Mouse (Mus musculus) heart, adult 2 months (tissue): ENCODE results near the gene Grk2. TPM values are rescaled to one million over a fixed set of nuclear protein-coding genes. Genes with fewer than 3 reads are reported as not detected.

Experiments used
- DNase-seq, 2 experiments: peaks; one replicate each; pipeline ENCODE4 v3.0.0; 2021
- H3K27ac ChIP-seq: fragments of 200-600 bp; 2 replicates; pipeline ENCODE4 v1.8.1; 2022
- H3K27me3 ChIP-seq: fragments of 200-500 bp; 2 replicates; pipeline ENCODE4 v1.6.1; 2012; ENCODE audit warnings: mild to moderate bottlenecking, low read length, inconsistent platforms, mixed read lengths; ENCODE audit not compliant: control insufficient read depth, insufficient read depth
- H3K36me3 ChIP-seq: fragments of 200-500 bp; 2 replicates; pipeline ENCODE4 v1.6.1; 2012; ENCODE audit warnings: low read length, inconsistent platforms; ENCODE audit not compliant: control insufficient read depth, insufficient read depth
- H3K4me1 ChIP-seq: fragments of 200-500 bp; 2 replicates; pipeline ENCODE4 v1.6.1; 2011; ENCODE audit warnings: low read length; ENCODE audit not compliant: control insufficient read depth, insufficient read depth
- H3K4me3 ChIP-seq: fragments of 200-600 bp; 2 replicates; pipeline ENCODE4 v1.8.1; 2022
- H3K79me2 ChIP-seq: fragments of 200-500 bp; replicated peaks from 2 replicates; pipeline ENCODE4 v1.6.1; 2012; ENCODE audit warnings: mild to moderate bottlenecking, inconsistent platforms, low read length, moderate library complexity, mixed read lengths; ENCODE audit not compliant: control insufficient read depth, insufficient read depth
- H3K9ac ChIP-seq: fragments of 200-500 bp; 2 replicates; pipeline ENCODE4 v1.6.1; 2012; ENCODE audit warnings: low read depth, mild to moderate bottlenecking, control low read depth, inconsistent platforms, low read length, mixed read lengths
- CTCF ChIP-seq: fragments of 200-600 bp; IDR thresholded peaks from 2 replicates; pipeline ENCODE4 v1.8.1; 2022; ENCODE audit warnings: antibody characterized with exemption, mild to moderate bottlenecking, moderate library complexity
- EP300 ChIP-seq: fragments of 200-500 bp; IDR thresholded peaks from 2 replicates; pipeline ENCODE4 v1.6.1; 2011; ENCODE audit warnings: low read depth, low read length, control low read depth; ENCODE audit not compliant: insufficient read depth
- POLR2A ChIP-seq: fragments of 200-500 bp; IDR thresholded peaks from 2 replicates; pipeline ENCODE4 v1.6.1; 2011; ENCODE audit warnings: mild to moderate bottlenecking, low read depth, low read length, control low read depth; ENCODE audit not compliant: insufficient read depth
- WGBS: fragments of 180-500 bp; shearing (Covaris S2); methylation state at CpG from one replicate; pipeline ENCODE4 v1.1.7; 2018; 5-methylcytosine and 5-hydroxymethylcytosine counted together
- intact Hi-C: fragments of 180-260 bp; cut with DNase I; formaldehyde crosslinking; loops from one replicate; pipeline ENCODE4 v1.15.1; 2025
- long read RNA-seq: library from polyadenylated mRNA; stranded (forward); transcript quantifications from one replicate; pipeline ENCODE4 v2.0.0, GENCODE M21; 2021
- polyA plus RNA-seq: library from polyadenylated mRNA; depleted of rRNA; stranded (reverse); fragments of >200 nt; gene quantifications from 2 replicates; pipeline ENCODE4 v1.2.3, GENCODE M21; 2012; rRNA removed
- total RNA-seq, 2 experiments: library from RNA; stranded (reverse); gene quantifications; 2 replicates each; pipeline ENCODE4 v1.2.3; 2021

Gene Grk2
- total RNA-seq, result 10 to 100 TPM; 56.0 to 59.0 TPM
- 53.6 and 61.3 TPM in 2 replicates for polyA plus RNA-seq
- long read RNA-seq, transcript Grk2-202 (21 exons, 3,376 nt), result major isoform, 15 of 30 reads
- long read RNA-seq, partial matches to known transcripts, result 6 of 30 reads
- long read RNA-seq, other reads (novel, unspliced or antisense), result 9 of 30 reads

GRCm38 (mm10) chr19:4306190-4306577, at the start of gene Grk2:
Grk2 (minus strand) TSS chr19:4306222.
- TF ChIP-seq CTCF (peak; percentile 71), EP300 (no peak), POLR2A (no peak)
- Histone ChIP-seq H3K27me3 (no peaks in the 10 kb centered on the region), H3K4me3 (peak within 1 kb of the TSS; percentile 90), H3K79me2 (peaks cover 3% of the 10 kb centered on the region), H3K27ac (peak within 1 kb of the TSS; percentile 93), H3K9ac (peak within 1 kb of the TSS; percentile 90), H3K4me1 (peaks cover 30% of the 10 kb centered on the region), H3K36me3 (peaks cover 2% of the 10 kb centered on the region; the same call in 1 of the 2 replicates)
- WGBS, result 18% methylated on average over 46 of the region's 46 CpGs
- intact Hi-C loops, result loop anchor here (1.0 to 5.0 kb wide), 4 partner anchors 23 to 289 kb away; partner anchors contain the start of gene Ankrd13d
- DNase-seq, result peak; percentile 89 to 91

DNA sequence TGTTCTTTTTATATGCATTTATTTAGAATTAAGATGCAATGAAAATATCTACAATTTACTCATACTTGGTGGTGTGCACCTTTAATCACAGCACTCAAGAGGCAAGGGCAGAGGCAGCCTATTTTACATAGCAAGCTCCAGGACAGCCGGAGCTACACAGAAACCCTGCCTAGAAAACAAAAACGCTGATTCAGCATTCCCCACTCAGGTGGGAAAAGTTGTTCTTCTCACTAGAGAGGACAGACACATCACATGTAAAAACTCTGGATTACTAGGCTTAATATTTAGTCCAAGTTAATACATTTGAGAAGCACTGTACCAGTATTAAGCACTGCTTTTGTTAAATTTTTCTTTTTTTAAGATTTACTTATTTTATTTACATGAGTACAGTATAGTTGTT, 43.4 kb upstream of the Grk2 start:
- H3K9ac ChIP-seq, result no peak overlapping the region
- 85% methylated on average over 2 of the region's 2 CpGs for WGBS
- no peak for TF ChIP-seq CTCF
- no peak for TF ChIP-seq EP300
- TF ChIP-seq POLR2A, result no peak
- DNase-seq, result no peak
- H3K36me3 ChIP-seq, result peaks cover 7% of the 10 kb centered on the region; the same call in 1 of the 2 replicates
- no peaks in the 10 kb centered on the region for H3K27me3 ChIP-seq
- H3K79me2 ChIP-seq, result no peaks in the 10 kb centered on the region
- intact Hi-C loops, result no loop called here
- H3K27ac ChIP-seq, result no peak overlapping the region
- no peaks in the 10 kb centered on the region for H3K4me1 ChIP-seq
- H3K4me3 ChIP-seq, result no peak overlapping the region

GRCm38 (mm10) chr19:4346479-4346878, 40.5 kb upstream of the Grk2 start:
- Histone ChIP-seq H3K4me1 (no peaks in the 10 kb centered on the region), H3K27ac (no peak overlapping the region), H3K9ac (no peak overlapping the region), H3K27me3 (no peaks in the 10 kb centered on the region), H3K36me3 (peaks cover 6% of the 10 kb centered on the region; the same call in 1 of the 2 replicates), H3K79me2 (no peaks in the 10 kb centered on the region), H3K4me3 (no peak overlapping the region)
- DNase-seq, result no peak
- intact Hi-C loops, result no loop called here
- 97% methylated on average over 1 of the region's 1 CpGs for WGBS
- TF ChIP-seq EP300 (no peak), POLR2A (no peak), CTCF (no peak)

GRCm38 (mm10) chr19:4338162-4338561, 32.1 kb upstream of the Grk2 start:
- peak in 1 of 2 experiments; percentile 58 for DNase-seq
- TF ChIP-seq CTCF, result peak; percentile 90
- 0 out of 2 replicates have a peak, but pooled peaks have one; percentile 34 for TF ChIP-seq EP300
- TF ChIP-seq POLR2A, result no peak

GRCm38 (mm10) chr19:4333791-4334190, 27.8 kb upstream of the Grk2 start:
- Histone ChIP-seq H3K27ac (peak overlapping the region; percentile 93), H3K79me2 (no peaks in the 10 kb centered on the region), H3K36me3 (peaks cover 27% of the 10 kb centered on the region), H3K27me3 (no peaks in the 10 kb centered on the region), H3K4me3 (peak overlapping the region; percentile 72), H3K4me1 (peaks cover 8% of the 10 kb centered on the region), H3K9ac (peak overlapping the region; percentile 49)
- peak; percentile 95 to 97 for DNase-seq
- WGBS, result 0% methylated on average over 16 of the region's 16 CpGs
- intact Hi-C loops, result loop anchor here (2.0 kb wide), 1 partner anchor 65 kb away; the partner anchor contains the start of gene Kdm2a
- TF ChIP-seq CTCF, result peak; percentile 40
- TF ChIP-seq POLR2A, result peak; percentile 92
- TF ChIP-seq EP300, result peak; percentile 72; the same call in 1 of the 2 replicates

More at GRCm38 (mm10) chr19:4338162-4338561, 32.1 kb upstream of the Grk2 start:
- Histone ChIP-seq H3K4me1 (peaks cover 4% of the 10 kb centered on the region), H3K4me3 (no peak overlapping the region), H3K27ac (no peak overlapping the region), H3K36me3 (peaks cover 7% of the 10 kb centered on the region), H3K27me3 (no peaks in the 10 kb centered on the region), H3K79me2 (no peaks in the 10 kb centered on the region), H3K9ac (no peak overlapping the region)
- intact Hi-C loops, result loop anchor here (1.0 to 5.0 kb wide), 2 partner anchors 79 to 104 kb away; no protein-coding TSS in a partner anchor
- 4% methylated on average over 2 of the region's 2 CpGs for WGBS
